Mouse (Mus musculus) E14TG2a.4 (cell line): ENCODE data around the gene Cacng8.

Experiments
- H3K27me3 ChIP-seq: 2 replicates; pipeline ENCODE4 v1.6.1; 2014; ENCODE audit warnings: low read length, control low read depth; ENCODE audit not compliant: insufficient read depth
- H3K36me3 ChIP-seq: 2 replicates; pipeline ENCODE4 v1.6.1; 2014; ENCODE audit warnings: low read length, control low read depth; ENCODE audit not compliant: insufficient read depth
- H3K4me1 ChIP-seq: replicated peaks from 2 replicates; pipeline ENCODE4 v1.6.1; 2014; ENCODE audit warnings: low read depth, low read length, control low read depth
- H3K4me3 ChIP-seq: replicated peaks from 2 replicates; pipeline ENCODE4 v1.5.1; 2014; ENCODE audit warnings: mild to moderate bottlenecking, low read length
- H3K9me3 ChIP-seq: 2 replicates; pipeline ENCODE4 v1.6.1; 2014; ENCODE audit warnings: low read length, control low read depth
- CTCF ChIP-seq: conservative IDR thresholded peaks from 2 replicates; pipeline ENCODE4 v1.5.1; 2014; ENCODE audit warnings: low read length
- NANOG ChIP-seq: IDR thresholded peaks from 2 replicates; pipeline ENCODE4 v1.6.1; 2014; ENCODE audit warnings: borderline replicate concordance, low read length, mixed read lengths
- POU5F1 ChIP-seq: IDR thresholded peaks from 2 replicates; pipeline ENCODE4 v1.6.1; 2014; ENCODE audit warnings: low read length, borderline replicate concordance

Gene Cacng8

GRCm38 (mm10) chr7:3425141-3425540 lies 34.7 kb downstream of the Cacng8 start:
- TF ChIP-seq CTCF (no peak), POU5F1 (no peak), NANOG (no peak)
- Histone ChIP-seq H3K4me3 (peak overlapping the region; percentile 81), H3K27me3 (peaks cover 25% of the 10 kb centered on the region), H3K4me1 (peaks cover 70% of the 10 kb centered on the region), H3K9me3 (no peaks in the 10 kb centered on the region), H3K36me3 (no peaks in the 10 kb centered on the region)

DNA sequence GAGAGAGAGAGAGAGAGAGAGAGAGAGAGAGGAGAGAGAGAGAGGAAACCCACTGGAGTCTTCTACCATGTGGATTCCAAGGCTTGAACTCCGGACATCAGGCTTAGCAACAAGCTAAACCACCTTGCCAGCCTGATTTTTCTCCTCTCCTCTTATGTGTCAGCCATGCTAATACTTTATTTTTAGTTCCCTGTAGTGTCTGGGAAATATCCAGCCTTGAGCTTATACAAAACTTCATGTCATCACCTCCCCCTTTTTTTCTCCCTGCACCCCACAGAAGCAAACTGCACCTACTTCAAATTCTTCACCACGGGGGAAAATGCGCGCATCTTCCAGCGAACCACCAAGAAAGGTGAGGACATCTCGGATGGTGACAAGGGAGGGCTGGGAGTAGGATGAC lies 39.7 kb downstream of the Cacng8 start:
- Histone ChIP-seq H3K4me3 (no peak overlapping the region), H3K36me3 (no peaks in the 10 kb centered on the region), H3K9me3 (no peaks in the 10 kb centered on the region), H3K27me3 (peaks cover 9% of the 10 kb centered on the region; the same call in 1 of the 2 replicates), H3K4me1 (peaks cover 30% of the 10 kb centered on the region)
- TF ChIP-seq NANOG, result no peak

DNA sequence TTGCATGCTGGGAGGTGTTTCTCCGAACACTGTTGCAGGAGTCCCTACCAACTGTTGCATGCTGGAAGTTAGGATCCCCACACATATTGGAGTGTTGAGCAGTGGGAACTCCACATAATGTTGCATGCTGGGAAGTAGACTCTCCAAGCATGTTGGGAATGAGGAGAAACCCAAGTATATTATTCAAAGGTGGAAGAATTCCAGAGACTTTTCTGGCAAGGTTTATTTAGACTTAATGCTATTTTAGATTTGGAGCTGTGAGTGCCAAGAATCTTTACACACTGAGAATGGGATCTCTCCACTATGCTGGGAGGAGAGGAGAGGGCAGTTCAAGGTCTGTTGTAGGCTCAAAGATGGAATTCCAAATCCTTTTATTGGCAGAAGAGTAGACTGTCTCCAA lies 41.6 kb downstream of the Cacng8 start:
- Histone ChIP-seq H3K9me3 (no peaks in the 10 kb centered on the region), H3K27me3 (peaks cover 8% of the 10 kb centered on the region; the same call in 1 of the 2 replicates)

DNA sequence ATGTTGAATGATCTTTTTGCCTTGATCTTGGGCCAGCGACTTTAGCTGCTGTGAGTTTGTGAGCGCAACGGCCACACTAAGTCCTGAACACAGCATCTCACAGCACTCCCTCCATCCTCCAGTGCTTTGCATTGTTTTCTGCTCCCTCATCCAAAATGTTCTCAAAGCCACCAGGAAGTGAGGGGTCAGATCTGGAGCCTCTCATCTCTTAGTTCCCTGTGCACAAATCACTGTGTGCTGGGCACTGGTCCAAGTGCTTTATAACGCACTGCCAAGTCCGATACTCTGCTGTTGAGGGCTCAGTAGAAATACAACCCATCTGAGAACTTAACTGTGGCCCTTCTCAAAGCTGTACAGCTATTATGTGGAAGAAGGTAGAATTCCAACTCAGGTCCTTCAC lies 47.5 kb downstream of the Cacng8 start:
- Histone ChIP-seq H3K36me3 (no peaks in the 10 kb centered on the region), H3K27me3 (no peaks in the 10 kb centered on the region), H3K4me1 (peaks cover 29% of the 10 kb centered on the region), H3K4me3 (no peak overlapping the region), H3K9me3 (no peaks in the 10 kb centered on the region)
- TF ChIP-seq NANOG (no peak), POU5F1 (no peak), CTCF (no peak)

More for the DNA sequence above, 41.6 kb downstream of the Cacng8 start:
- Histone ChIP-seq H3K4me1 (peaks cover 22% of the 10 kb centered on the region), H3K4me3 (no peak overlapping the region), H3K36me3 (no peaks in the 10 kb centered on the region)
- TF ChIP-seq POU5F1 (no peak), CTCF (no peak), NANOG (no peak)

DNA sequence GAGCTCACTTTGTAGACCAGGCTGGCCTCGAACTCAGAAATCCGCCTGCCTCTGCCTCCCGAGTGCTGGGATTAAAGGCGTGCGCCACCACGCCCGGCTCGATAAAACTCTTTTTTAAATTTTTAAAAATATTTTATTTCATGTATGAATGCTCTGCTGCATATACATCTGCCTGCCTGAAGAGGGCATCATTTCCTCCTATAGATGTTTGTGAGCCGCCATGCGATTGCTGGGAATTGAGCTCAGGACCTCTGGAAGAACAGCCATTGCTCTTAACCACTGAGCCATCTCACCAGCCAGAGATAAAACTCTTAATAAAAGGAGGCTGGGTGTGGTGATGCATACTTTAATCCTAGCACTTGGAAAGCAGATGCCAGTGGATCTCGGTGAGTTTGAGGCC lies 49.5 kb downstream of the Cacng8 start:
- H3K9me3 ChIP-seq, result no peaks in the 10 kb centered on the region
- H3K36me3 ChIP-seq, result no peaks in the 10 kb centered on the region
- H3K4me1 ChIP-seq, result peaks cover 32% of the 10 kb centered on the region
- TF ChIP-seq NANOG (no peak), CTCF (peak; percentile 64)
- H3K4me3 ChIP-seq, result no peak overlapping the region
- no peaks in the 10 kb centered on the region for H3K27me3 ChIP-seq

DNA sequence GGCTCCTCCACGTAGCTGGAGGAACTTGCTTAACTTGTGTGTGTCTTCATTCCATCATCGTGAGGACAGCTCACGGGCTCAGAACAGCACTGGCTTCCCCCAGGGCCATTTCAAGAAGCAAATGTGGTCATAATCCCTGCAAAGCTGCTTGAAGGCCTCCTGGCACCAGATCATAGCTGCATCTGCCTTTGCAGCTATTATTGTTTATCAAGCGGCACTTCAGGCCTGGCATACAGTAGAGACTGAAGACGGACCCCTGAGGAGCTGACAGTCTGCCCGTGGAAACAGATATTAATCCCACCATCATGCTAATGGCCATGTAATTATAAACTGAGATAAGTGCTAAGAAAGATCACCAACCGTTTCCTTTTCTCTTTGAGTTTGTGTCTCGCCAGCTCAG lies 50.0 kb downstream of the Cacng8 start:
- TF ChIP-seq CTCF, result no peak
- TF ChIP-seq POU5F1, result no peak
- H3K4me1 ChIP-seq, result peaks cover 26% of the 10 kb centered on the region
- no peaks in the 10 kb centered on the region for H3K27me3 ChIP-seq
- H3K4me3 ChIP-seq, result no peak overlapping the region
- H3K9me3 ChIP-seq, result no peaks in the 10 kb centered on the region
- no peaks in the 10 kb centered on the region for H3K36me3 ChIP-seq

DNA sequence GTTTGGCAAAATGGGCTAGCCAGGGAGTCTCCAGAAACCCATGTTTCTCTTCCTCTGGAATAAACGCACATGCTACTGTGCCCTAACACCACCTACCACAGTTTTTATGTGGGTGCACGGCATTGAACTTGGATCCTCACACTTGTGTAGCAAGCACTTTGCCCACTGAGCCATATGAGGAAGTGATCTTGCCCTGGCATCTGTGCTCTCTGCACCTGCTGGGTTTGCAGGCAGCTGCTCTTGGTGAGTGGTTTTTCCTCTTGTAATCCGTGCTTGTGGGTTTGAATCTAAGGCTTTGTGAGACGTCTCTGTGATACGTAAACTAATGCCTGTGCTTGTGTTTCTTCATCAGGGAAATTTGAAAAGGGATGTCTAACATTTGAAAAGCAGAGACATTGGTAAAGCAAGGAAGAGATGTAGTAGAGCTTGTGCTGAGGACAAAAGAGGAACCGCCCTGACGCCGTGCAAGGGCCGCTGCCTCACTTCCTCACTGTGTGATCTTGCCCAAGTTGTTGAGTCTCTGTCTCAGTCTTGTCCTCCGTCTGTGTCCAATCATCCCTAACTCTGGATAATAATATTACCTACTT lies 52.1 kb downstream of the Cacng8 start:
- Histone ChIP-seq H3K9me3 (no peaks in the 10 kb centered on the region), H3K27me3 (no peaks in the 10 kb centered on the region), H3K4me3 (no peak overlapping the region), H3K4me1 (peaks cover 24% of the 10 kb centered on the region), H3K36me3 (no peaks in the 10 kb centered on the region)
- TF ChIP-seq CTCF, result no peak
- TF ChIP-seq NANOG, result no peak
- TF ChIP-seq POU5F1, result no peak

DNA sequence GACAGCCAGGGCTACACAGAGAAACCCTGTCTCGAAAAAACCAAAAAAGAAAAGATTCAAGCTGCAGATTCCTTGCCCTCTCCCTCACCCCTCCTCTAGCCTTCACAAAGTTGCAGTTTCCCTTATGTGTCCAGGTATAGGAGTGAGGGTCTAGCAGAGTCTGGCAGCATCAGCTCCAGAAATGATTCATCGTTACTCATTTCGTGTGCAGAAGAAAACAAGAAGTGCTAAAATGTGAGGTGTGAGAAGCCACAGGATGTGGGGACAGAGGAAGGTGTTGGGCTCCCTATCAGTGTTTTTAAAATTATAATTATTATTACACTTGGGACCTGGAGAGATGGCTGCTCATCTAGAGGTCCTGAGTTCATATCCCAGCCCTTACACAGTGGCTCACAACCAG lies 54.2 kb downstream of the Cacng8 start:
- TF ChIP-seq CTCF, result no peak
- no peak for TF ChIP-seq POU5F1
- no peak for TF ChIP-seq NANOG
- no peaks in the 10 kb centered on the region for H3K36me3 ChIP-seq
- peaks cover 33% of the 10 kb centered on the region for H3K4me1 ChIP-seq
- H3K27me3 ChIP-seq, result no peaks in the 10 kb centered on the region
- no peak overlapping the region for H3K4me3 ChIP-seq
- H3K9me3 ChIP-seq, result no peaks in the 10 kb centered on the region

- TF ChIP-seq NANOG (no peak), CTCF (no peak), POU5F1 (no peak)
- Histone ChIP-seq H3K4me3 (no peak overlapping the region), H3K27me3 (no peaks in the 10 kb centered on the region), H3K9me3 (no peaks in the 10 kb centered on the region), H3K36me3 (no peaks in the 10 kb centered on the region), H3K4me1 (peaks cover 36% of the 10 kb centered on the region)
These were observed 56.1 kb downstream of the Cacng8 start for GRCm38 (mm10) chr7:3446584-3446983.
